Mouse (Mus musculus) heart, adult 2 months (tissue): ENCODE measurements around the gene Dgat2. TPM values are rescaled to one million over a fixed set of nuclear protein-coding genes. Genes with fewer than 3 reads are reported as not detected.

Experiments used
- DNase-seq, 2 experiments: peaks; one replicate each; pipeline ENCODE4 v3.0.0; 2021
- H3K27ac ChIP-seq: fragments of 200-600 bp; 2 replicates; pipeline ENCODE4 v1.8.1; 2022
- H3K27me3 ChIP-seq: fragments of 200-500 bp; 2 replicates; pipeline ENCODE4 v1.6.1; 2012; ENCODE audit warnings: mild to moderate bottlenecking, low read length, inconsistent platforms, mixed read lengths; ENCODE audit not compliant: control insufficient read depth, insufficient read depth
- H3K36me3 ChIP-seq: fragments of 200-500 bp; 2 replicates; pipeline ENCODE4 v1.6.1; 2012; ENCODE audit warnings: low read length, inconsistent platforms; ENCODE audit not compliant: control insufficient read depth, insufficient read depth
- H3K4me1 ChIP-seq: fragments of 200-500 bp; 2 replicates; pipeline ENCODE4 v1.6.1; 2011; ENCODE audit warnings: low read length; ENCODE audit not compliant: control insufficient read depth, insufficient read depth
- H3K4me3 ChIP-seq: fragments of 200-600 bp; 2 replicates; pipeline ENCODE4 v1.8.1; 2022
- H3K79me2 ChIP-seq: fragments of 200-500 bp; replicated peaks from 2 replicates; pipeline ENCODE4 v1.6.1; 2012; ENCODE audit warnings: mild to moderate bottlenecking, inconsistent platforms, low read length, moderate library complexity, mixed read lengths; ENCODE audit not compliant: control insufficient read depth, insufficient read depth
- H3K9ac ChIP-seq: fragments of 200-500 bp; 2 replicates; pipeline ENCODE4 v1.6.1; 2012; ENCODE audit warnings: low read depth, mild to moderate bottlenecking, control low read depth, inconsistent platforms, low read length, mixed read lengths
- CTCF ChIP-seq: fragments of 200-600 bp; IDR thresholded peaks from 2 replicates; pipeline ENCODE4 v1.8.1; 2022; ENCODE audit warnings: antibody characterized with exemption, mild to moderate bottlenecking, moderate library complexity
- EP300 ChIP-seq: fragments of 200-500 bp; IDR thresholded peaks from 2 replicates; pipeline ENCODE4 v1.6.1; 2011; ENCODE audit warnings: low read depth, low read length, control low read depth; ENCODE audit not compliant: insufficient read depth
- POLR2A ChIP-seq: fragments of 200-500 bp; IDR thresholded peaks from 2 replicates; pipeline ENCODE4 v1.6.1; 2011; ENCODE audit warnings: mild to moderate bottlenecking, low read depth, low read length, control low read depth; ENCODE audit not compliant: insufficient read depth
- WGBS: fragments of 180-500 bp; shearing (Covaris S2); methylation state at CpG from one replicate; pipeline ENCODE4 v1.1.7; 2018; 5-methylcytosine and 5-hydroxymethylcytosine counted together
- intact Hi-C: fragments of 180-260 bp; cut with DNase I; formaldehyde crosslinking; loops from one replicate; pipeline ENCODE4 v1.15.1; 2025
- polyA plus RNA-seq: library from polyadenylated mRNA; depleted of rRNA; stranded (reverse); fragments of >200 nt; gene quantifications from 2 replicates; pipeline ENCODE4 v1.2.3, GENCODE M21; 2012
- total RNA-seq, 2 experiments: library from RNA; stranded (reverse); gene quantifications; 2 replicates each; pipeline ENCODE4 v1.2.3; 2021

Dgat2 gene
- total and polyA plus RNA-seq, 3 experiments, result 309 to 390 (median 376) TPM

DNA sequence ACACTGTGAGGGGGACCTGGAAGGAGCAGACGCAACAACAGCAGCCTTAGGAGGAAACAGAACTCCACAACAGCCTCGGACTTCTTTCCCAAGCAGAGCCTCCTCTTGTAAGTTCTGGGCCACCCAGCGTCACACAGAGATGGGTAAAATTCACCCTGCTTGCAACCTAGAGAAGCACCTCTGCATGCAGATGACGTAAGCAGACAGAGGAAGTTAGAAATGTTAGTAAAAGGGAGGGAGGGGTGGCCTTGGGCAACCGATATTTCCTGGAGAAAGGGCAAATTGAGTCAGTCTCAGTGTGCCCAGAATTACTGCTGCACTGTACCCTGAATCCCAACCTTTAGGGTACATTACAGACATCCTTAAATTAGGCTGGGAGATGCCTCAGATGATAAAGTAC is 7.4 kb upstream of the Dgat2 start:
- Histone ChIP-seq H3K27ac (no peak overlapping the region), H3K4me3 (no peak overlapping the region), H3K4me1 (no peaks in the 10 kb centered on the region), H3K27me3 (no peaks in the 10 kb centered on the region), H3K79me2 (no peaks in the 10 kb centered on the region), H3K36me3 (no peaks in the 10 kb centered on the region), H3K9ac (no peak overlapping the region)
- no peak for TF ChIP-seq EP300
- TF ChIP-seq POLR2A, result no peak
- no peak for TF ChIP-seq CTCF
- WGBS, result 66% methylated on average over 5 of the region's 5 CpGs
- DNase-seq, result no peak
- intact Hi-C loops, result no loop called here

DNA sequence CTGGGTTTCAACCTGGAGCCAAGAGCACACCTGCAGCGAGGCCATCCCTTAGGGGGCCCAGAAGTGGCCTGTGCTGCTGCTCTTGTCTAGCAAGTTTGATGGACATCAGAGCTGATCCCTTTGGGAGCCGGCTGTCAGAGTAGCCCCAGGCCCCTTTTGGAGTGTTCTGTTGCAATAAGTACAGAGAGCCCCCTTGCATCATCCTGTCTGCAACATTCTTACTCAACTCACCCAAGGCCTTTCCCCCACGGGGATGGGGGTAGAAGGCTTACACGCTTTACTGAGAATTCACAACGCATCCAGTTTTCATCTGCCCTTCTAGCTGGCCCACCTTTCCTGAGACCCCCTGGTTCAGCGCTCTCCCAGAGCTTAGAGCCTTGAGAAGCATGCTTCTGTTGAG is 6.1 kb upstream of the Dgat2 start:
- H3K4me3 ChIP-seq, result no peak overlapping the region
- peak in 1 of 2 experiments; percentile 15 for DNase-seq
- TF ChIP-seq EP300, result no peak
- no peak for TF ChIP-seq POLR2A
- no peak for TF ChIP-seq CTCF
- WGBS, result 84% methylated on average over 6 of the region's 6 CpGs
- no peaks in the 10 kb centered on the region for H3K4me1 ChIP-seq
- H3K27me3 ChIP-seq, result no peaks in the 10 kb centered on the region
- intact Hi-C loops, result no loop called here
- no peak overlapping the region for H3K9ac ChIP-seq
- no peaks in the 10 kb centered on the region for H3K79me2 ChIP-seq
- H3K36me3 ChIP-seq, result no peaks in the 10 kb centered on the region
- no peak overlapping the region for H3K27ac ChIP-seq

DNA sequence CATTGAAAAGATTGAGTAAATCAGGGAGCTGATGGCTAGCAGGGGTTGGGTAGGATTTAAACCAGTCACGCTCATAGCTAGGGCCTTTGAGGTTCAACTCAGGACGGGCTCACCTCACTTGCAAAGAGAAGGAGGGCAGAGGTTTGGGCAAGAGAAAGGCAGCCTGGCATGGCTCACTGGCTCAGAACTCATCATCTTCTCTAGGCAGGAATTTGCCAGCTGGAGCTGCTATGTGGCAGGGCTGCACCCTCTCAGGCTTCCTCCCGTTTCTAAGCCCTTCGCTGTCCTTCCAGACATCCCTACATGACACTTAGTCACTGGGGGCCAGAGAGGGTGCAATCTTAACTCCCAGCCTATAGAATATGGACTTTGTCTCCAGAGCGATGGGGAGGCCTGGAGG is 4.9 kb upstream of the Dgat2 start:
- Histone ChIP-seq H3K4me1 (no peaks in the 10 kb centered on the region), H3K9ac (no peak overlapping the region), H3K4me3 (no peak overlapping the region), H3K36me3 (no peaks in the 10 kb centered on the region), H3K79me2 (no peaks in the 10 kb centered on the region), H3K27ac (no peak overlapping the region), H3K27me3 (no peaks in the 10 kb centered on the region)
- TF ChIP-seq EP300 (0 out of 2 replicates have a peak, but pooled peaks have one; percentile 58), CTCF (no peak)
- 60% methylated on average over 5 of the region's 5 CpGs for WGBS
- intact Hi-C loops, result no loop called here
- DNase-seq, result peak; percentile 27 to 56

DNA sequence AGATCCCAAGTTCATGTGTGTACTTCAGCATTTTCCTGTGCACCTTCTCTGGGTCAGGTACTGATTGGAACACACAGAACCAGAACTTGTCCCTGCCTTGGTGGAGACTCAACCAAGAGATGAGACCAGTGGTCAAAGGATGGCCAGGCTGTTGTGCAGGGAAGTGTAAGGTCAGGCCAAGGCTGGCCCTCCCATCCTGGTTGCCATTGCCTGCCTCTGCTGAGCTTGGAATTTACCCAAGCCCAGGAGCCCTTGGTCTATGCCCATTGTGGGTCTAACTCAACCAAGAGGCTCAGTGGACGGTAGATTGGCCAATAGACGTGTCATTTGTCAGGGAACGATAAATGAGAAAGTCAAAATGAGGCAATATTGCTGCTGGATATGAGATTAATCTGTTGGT is 2.9 kb upstream of the Dgat2 start:
- intact Hi-C loops, result no loop called here
- DNase-seq, result no peak
- Histone ChIP-seq H3K9ac (no peak overlapping the region), H3K79me2 (no peaks in the 10 kb centered on the region), H3K27me3 (no peaks in the 10 kb centered on the region), H3K4me1 (no peaks in the 10 kb centered on the region), H3K4me3 (no peak overlapping the region), H3K36me3 (no peaks in the 10 kb centered on the region), H3K27ac (no peak overlapping the region)
- TF ChIP-seq EP300 (no peak), CTCF (no peak), POLR2A (no peak)
- WGBS, result 86% methylated on average over 3 of the region's 3 CpGs

DNA sequence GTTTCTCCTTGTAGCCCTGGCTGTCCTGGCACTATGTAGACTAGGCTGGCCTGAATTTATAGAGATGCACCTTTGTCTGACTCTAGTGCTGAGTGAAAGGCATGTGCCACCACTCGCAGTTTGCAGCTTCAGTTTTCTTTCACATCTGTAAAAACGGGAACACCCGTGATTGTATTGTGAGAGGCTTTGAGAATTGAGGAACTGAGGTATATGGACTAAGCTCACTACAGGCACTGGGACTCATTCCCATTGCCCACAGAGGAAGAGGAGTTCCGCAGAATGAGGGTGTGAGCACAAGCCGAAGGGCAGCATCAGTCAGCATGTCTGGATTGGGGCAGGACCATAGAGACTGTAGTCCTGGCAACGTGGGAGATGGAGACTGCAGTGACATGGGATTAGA is 1.2 kb upstream of the Dgat2 start:
- 78% methylated on average over 6 of the region's 6 CpGs for WGBS
- no peak overlapping the region; the same call in 1 of the 2 replicates for H3K27ac ChIP-seq
- no peak overlapping the region for H3K9ac ChIP-seq
- H3K36me3 ChIP-seq, result no peaks in the 10 kb centered on the region
- H3K79me2 ChIP-seq, result no peaks in the 10 kb centered on the region
- intact Hi-C loops, result loop anchor here (2.0 to 5.0 kb wide), 2 partner anchors 17 to 44 kb away; no protein-coding TSS in a partner anchor
- H3K4me1 ChIP-seq, result no peaks in the 10 kb centered on the region
- no peak for TF ChIP-seq EP300
- TF ChIP-seq POLR2A, result no peak
- H3K27me3 ChIP-seq, result no peaks in the 10 kb centered on the region
- DNase-seq, result peak in 1 of 2 experiments; percentile 20
- no peak overlapping the region for H3K4me3 ChIP-seq

- no peaks in the 10 kb centered on the region for H3K27me3 ChIP-seq
- TF ChIP-seq EP300, result peak; percentile 46; the same call in 1 of the 2 replicates
- peak; percentile 47; the same call in 1 of the 2 replicates for TF ChIP-seq POLR2A
- TF ChIP-seq CTCF, result no peak
- DNase-seq, result peak in 1 of 2 experiments; percentile 29
- WGBS, result 29% methylated on average over 14 of the region's 14 CpGs
- peak overlapping the region; percentile 96 for H3K4me3 ChIP-seq
- peak overlapping the region; percentile 98 for H3K27ac ChIP-seq
- no peaks in the 10 kb centered on the region for H3K79me2 ChIP-seq
- peak overlapping the region; percentile 89 for H3K9ac ChIP-seq
- no peaks in the 10 kb centered on the region; the same call in 1 of the 2 replicates for H3K4me1 ChIP-seq
- H3K36me3 ChIP-seq, result no peaks in the 10 kb centered on the region
- intact Hi-C loops, result loop anchor here (2.0 to 5.0 kb wide), 2 partner anchors 19 to 45 kb away; no protein-coding TSS in a partner anchor
Measured at GRCm38 (mm10) chr7:99181619-99182431, 694 bp downstream of the Dgat2 start.
